Mouse (Mus musculus) kidney, postnatal 25 days (tissue): ENCODE results near the gene Pmf1.
"Not testable (repeated sequence)": the region's sequence is repeated elsewhere in the genome, so short reads cannot be mapped to it uniquely, and the experiment has no call there.

Experiments
- DNase-seq, 2 experiments: peaks; one replicate each; pipeline ENCODE4 v3.0.0; 2021; ENCODE audit warnings: mixed read lengths in 2 of 2

Gene Pmf1

DNA sequence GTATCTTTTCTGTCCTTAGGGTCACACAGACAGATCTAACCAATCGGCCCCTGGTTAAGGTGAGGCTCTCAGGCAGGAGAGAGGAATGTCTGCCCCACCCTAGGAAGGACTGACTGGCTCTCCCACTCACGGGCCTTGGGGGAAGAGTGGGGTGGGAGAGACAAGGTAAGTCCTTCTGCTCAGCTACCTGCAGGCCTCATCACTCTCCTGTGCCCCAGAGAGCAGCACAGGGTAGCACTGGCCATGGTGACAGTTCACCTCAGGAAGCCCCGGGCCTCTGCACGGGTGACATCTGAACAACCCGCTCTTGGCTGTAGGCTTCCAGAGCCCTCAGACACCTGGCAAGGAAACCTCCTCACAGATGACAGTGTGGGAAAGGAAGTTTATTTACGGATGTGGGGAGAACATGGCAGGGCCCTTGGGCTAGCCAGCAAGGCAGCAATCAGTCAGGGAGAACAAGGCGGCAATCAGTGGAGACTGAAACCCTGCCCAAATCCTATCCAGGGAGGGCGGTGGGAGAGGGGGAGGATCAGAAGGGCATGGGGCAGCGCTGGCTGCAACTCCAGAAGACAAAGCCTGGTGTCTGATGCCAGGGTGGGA lies 16.3 kb downstream of the Pmf1 start:
- no peak for DNase-seq

DNA sequence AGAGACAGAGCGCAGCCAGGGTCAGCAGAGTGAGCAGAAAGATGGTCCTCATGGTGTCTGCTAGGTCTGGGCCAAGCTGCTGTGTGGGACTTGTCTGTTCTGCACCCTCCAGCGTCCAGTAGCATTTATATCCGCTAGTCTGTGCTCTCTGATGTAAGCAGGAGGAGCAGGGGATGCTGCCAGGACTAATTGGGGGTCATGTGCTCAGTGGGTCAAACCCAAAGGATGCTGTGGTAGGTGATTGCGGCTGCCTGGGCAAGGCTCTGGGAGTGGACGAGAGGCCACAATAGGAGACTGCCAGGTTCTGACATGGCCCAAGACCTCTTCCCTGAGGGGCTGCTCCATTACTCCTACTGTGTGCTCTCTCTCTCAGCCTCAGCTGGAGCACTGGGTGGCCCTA lies 25.8 kb downstream of the Pmf1 start, which contains the start of gene Bglap:
Gene Bglap (minus strand): TSS at position 101 of the 400 bp plus-strand sequence.
- DNase-seq: no peak

DNA sequence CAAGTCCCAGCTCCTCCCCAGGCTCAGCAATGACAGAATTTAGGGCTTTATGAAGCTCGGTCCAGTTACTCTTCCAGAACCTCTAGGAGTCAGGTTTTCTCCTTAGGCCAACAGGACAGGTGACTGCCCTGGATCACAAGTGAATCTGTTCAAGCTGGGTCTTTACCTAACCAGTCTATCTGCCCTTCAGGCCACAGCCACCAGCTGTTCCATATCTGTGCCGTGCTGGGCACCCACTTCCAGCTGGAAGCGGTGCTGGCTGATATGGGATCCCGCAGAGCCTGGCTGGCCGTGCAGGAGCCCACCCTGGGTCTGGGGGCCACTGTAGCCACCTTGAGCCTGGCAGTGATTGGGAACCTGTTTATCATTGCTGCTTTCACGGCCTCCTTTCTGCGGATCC lies 27.7 kb downstream of the Pmf1 start:
- DNase-seq: not testable (repeated sequence)

DNA sequence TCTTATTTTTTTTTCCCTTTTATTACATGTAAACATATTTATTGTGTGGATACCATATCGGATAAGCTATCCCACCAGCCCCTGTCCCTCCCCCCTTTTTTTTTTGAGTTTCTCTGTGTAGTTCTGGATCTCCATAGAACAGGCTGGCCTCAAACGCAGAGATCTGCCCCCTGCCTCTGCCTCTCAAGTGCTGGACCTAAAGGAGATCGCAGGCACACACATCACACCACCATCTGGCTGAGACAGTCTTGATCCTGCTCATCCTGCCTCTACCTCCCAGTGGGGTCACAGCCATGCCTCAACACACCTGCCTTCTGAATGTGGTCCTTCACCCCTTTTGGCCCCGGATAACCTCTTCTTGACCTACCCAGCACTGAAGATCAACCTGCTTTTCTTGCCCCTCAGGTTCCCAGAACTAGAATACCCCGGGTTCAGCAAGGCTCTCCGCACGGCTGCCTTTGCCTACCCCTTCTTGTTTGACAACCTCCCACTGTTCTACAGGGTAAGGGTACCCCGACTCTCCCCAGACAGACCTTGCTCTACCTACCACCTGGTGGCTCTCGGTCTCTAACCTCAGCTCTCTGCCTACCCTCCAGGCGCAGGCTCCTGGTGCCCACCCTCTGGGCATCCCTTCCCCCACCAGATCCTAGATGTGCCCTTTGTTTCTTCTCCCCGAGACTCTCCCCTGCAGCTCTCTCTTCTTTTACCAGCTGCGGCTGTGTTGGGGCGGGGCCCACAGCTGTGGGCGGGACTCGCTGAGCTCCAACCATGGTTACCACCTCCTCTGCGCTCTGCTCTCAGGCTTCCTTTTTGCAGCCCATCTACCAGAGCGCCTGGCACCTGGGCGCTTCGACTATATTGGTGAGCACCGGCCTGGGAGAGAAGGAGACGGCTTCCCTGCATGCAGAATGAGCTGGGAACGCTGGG lies 28.5 kb downstream of the Pmf1 start:
- DNase-seq: peak; percentile 37 to 57

DNA sequence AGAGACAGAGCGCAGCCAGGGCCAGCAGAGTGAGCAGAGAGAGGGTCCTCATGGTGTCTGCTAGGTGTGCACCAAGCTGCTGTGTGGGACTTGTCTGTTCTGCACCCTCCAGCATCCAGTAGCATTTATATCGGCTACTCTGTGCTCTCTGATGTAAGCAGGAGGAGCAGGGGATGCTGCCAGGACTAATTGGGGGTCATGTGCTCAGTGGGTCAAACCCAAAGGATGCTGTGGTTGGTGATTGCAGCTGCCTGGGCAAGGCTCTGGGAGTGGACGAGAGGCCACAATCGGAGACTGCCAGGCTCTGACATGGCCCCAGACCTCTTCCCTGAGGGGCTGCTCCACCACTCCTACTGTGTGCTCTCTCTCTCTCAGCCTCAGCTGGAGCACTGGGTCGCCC lies 31.5 kb downstream of the Pmf1 start, which contains the start of gene Bglap2:
Gene Bglap2 (minus strand): TSS at position 101 of the 400 bp plus-strand sequence.
- DNase-seq: not testable (repeated sequence)

DNA sequence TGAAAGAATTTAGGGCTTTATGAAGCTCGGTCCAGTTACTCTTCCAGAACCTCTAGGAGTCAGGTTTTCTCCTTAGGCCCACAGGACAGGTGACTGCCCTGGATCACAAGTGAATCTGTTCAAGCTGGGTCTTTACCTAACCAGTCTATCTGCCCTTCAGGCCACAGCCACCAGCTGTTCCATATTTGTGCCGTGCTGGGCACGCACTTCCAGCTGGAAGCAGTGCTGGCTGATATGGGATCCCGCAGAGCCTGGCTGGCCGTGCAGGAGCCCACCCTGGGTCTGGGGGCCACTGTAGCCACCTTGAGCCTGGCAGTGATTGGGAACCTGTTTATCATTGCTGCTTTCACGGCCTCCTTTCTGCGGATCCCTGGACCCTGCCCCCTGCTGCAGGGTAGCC lies 33.5 kb downstream of the Pmf1 start:
- not testable (repeated sequence) for DNase-seq

DNA sequence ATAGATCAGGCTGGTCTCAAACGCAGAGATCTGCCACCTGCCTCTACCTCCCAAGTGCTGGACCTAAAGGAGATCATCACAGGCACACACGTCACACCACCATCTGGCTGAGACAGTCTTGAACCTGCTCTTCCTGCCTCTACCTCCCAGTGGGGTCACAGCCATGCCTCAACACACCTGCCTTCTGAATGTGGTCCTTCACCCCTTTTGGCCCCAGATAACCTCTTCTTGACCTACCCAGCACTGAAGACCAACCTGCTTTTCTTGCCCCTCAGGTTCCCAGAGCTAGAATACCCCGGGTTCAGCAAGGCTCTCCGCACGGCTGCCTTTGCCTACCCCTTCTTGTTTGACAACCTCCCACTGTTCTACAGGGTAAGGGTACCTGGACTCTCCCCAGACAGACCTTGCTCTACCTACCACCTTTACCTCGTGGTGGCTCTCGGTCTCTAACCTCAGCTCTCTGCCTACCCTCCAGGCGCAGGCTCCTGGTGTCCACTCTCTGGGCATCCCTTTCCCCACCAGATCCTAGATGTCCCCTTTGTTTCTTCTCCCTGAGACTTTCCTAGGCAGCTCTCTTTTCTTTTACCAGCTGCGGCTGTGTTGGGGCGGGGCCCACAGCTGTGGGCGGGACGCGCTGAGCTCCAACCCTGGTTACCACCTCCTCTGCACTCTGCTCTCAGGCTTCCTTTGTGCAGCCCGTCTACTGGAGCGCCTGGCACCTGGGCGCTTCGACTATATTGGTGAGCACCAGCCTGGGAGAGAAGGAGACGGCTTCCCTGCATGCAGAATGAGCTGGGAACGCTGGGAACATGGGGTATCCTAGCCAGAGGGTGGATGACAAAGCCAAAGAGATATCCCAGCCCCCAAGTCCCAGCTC lies 34.1 kb downstream of the Pmf1 start:
- peak; percentile 37 to 53 for DNase-seq

DNA sequence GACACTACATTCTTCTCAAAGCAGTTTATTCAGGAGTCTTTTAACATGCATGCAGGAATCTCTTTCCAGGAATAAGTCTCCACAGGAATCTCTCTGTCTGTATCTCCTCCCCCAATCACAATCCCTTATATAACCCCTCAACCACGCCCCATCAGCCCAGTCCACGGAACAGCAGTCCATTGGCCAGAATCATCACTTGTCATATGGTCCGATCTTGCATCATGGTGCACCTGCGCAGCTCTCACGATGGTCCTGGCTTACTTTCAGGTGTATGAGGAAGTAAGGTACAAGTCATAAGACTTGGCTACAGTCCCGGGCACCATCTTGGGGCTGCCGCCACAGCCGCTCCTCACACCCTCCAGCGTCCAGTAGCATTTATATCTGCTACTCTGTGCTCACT lies 37.5 kb downstream of the Pmf1 start, which contains the start of gene Bglap3:
Gene Bglap3 (minus strand): TSS at position 101 of the 400 bp plus-strand sequence.
- DNase-seq: not testable (repeated sequence)

DNA sequence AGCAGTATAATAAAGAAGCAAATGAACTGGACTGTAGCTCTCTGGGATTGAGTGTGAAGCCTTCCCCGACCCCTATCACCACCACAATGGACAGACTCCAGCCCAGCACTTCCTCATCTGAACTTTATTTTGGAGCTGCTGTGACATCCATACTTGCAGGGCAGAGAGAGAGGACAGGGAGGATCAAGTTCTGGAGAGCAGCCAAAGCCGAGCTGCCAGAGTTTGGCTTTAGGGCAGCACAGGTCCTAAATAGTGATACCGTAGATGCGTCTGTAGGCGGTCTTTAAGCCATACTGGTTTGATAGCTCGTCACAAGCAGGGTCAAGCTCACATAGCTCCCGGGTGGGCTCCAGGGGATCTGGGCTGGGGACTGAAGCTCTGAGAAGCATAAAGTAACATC lies 41.6 kb downstream of the Pmf1 start:
- DNase-seq: not testable (repeated sequence)

DNA sequence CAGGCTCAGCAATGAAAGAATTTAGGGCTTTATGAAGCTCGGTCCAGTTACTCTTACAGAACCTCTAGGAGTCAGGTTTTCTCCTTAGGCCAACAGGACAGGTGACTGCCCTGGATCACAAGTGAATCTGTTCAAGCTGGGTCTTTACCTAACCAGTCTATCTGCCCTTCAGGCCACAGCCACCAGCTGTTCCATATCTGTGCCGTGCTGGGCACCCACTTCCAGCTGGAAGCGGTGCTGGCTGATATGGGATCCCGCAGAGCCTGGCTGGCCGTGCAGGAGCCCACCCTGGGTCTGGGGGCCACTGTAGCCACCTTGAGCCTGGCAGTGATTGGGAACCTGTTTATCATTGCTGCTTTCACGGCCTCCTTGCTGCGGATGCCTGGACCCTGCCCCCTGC lies 42.6 kb downstream of the Pmf1 start:
- not testable (repeated sequence) for DNase-seq

DNA sequence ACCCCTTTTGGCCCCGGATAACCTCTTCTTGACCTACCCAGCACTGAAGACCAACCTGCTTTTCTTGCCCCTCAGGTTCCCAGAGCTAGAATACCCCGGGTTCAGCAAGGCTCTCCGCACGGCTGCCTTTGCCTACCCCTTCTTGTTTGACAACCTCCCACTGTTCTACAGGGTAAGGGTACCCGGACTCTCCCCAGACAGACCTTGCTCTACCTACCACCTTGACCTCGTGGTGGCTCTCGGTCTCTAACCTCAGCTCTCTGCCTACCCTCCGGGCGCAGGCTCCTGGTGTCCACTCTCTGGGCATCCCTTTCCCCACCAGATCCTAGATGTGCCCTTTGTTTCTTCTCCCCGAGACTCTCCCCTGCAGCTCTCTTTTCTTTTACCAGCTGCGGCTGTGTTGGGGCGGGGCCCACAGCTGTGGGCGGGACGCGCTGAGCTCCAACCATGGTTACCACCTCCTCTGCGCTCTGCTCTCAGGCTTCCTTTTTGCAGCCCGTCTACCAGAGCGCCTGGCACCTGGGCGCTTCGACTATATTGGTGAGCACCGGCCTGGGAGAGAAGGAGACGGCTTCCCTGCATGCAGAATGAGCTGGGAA lies 43.2 kb downstream of the Pmf1 start:
- DNase-seq: peak; percentile 37 to 64

DNA sequence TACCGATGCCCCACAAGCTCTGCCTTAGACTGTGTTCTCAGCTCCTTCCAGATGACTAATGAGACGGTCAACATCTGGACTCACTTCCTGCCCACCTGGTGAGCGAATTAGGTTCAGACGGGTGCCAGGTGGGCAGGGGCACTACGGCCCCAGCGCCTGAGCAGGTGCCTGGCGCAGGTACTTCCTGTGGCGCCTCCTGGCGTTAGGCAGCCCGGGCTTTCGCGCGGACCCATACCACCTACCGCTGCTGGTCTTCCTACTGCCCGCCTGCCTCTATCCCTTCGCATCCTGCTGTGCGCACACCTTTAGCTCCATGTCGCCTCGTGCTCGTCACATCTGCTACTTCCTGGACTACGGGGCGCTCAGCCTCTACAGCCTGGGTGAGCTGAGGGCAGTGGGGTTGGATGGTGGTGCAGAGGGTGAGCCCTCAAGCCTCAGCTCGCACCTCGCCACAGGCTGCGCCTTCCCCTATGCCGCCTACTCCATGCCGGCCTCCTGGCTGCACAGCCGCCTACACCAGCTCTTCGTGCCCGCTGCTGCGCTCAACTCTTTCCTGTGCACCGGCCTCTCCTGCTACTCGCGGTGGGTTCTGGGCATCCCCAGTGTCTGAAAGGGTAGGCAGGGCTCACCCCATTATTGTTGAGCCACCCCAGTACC lies 44.3 kb downstream of the Pmf1 start:
- DNase-seq: peak in 1 of 2 experiments; percentile 40

DNA sequence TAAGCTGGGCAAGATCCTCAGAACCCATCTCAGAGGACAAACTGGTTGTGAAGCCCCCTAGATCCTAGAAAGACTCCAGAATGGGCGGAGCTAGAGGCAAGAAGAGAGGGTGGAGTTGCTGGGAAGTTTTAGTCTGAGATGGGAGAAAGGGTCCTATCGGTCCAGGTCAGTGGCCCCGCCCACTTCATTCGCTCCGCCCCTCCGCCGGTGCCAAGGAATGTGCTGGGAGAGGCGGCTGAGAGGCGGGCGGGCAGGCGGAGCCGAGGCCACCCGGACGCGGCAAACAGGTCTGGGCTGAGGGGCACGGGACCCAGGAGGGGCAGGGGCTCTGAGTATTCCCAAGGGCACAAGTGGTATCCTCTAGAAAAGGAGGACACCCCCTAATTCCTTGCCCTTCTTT lies 45.8 kb downstream of the Pmf1 start, which contains the start of gene Paqr6:
Gene Paqr6 (plus strand): TSS at position 248 of the 400 bp plus-strand sequence.
- peak; percentile 79 to 84 for DNase-seq

DNA sequence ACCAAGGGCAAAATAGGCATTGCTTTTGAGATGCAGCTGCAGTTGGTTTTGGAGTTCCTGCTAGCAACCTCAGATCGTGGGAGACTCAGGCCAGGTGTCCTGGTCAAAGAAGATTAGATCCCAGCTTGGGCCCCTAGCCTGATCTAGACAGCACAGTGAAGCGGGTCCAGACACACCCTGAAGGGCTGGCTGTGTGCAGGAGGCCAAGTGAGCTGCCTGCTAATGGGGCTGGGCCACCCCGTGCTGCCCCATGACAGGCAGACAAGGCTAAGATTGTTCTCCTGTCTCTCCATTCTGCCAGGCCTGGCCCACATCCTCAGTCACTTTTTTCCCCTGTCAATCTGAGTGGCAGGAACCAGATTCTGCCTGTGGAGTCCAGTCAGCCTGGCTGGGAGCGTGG lies 46.4 kb downstream of the Pmf1 start:
- no peak for DNase-seq

DNA sequence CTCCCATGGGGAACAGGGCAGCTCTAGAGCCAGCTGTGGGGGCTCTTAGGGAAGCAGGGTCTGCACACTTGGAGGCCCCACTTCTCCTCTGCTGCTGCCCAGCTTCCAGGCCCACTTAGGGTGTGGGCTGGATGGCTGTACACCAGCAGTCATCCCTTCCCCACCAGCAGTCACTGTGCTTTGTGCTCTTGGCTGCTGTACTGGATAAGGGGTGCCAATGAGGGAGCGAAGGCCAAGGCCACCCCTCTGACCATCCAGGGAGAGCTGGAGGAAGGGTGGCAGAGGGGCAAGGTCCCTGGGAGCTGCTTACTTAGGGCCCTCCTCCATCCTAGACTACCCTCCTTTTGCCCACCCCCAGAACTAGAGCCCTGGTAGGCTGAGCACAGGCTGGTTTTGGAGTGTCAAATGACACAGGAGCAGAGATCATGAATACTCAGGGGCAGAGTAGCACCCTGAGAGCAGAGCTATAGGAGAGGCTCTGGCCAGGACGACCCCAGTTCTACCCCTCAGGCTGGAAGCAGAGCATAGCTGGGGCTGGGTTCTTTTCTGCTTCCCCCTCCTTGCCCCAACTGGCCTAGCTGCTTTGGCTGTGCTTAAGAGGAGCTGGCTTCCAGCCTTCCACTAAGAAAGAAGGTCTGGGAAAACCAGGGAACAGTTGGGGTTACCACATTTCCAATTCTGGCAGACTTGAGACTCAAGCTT lies 48.4 kb downstream of the Pmf1 start:
- DNase-seq: no peak

DNA sequence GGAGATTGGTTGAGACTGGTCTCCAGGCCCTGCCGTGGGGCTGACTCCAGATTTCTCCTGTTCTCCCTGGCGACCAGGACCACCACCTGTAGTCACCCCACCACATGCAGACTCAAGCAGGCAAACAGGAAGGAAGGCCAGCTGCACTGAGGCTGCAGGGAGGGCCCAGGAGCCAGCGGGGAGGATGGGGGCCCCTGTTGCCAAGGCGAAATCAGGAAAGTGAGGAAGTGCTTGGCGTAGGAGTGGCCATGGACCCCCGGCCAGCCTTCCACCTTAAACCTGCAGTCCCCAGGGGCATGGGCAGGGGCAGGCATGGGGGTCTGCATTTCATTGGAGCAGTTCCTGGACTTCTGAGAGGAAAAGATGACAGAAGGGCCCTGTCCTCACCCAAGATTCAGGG lies 49.0 kb downstream of the Pmf1 start:
- DNase-seq: no peak

DNA sequence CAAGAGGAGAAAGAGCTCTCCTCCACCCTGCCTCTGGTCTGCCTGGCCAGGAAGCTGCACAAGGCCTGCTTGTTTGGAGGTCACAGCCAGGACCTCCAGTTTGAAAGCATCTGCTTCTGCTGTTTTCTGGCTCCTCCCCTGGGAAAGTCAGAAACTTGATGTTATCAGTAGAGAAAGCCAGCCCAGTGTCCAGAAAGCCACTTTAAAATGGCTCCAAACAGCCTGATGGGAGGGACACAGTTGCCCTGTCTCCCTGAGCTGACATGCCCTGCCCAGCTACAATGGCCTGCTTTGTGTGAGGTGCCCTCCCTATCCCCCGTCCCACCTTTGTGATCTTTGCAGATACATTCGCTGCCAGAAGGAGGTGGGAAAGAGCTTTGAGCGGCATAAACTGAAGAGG lies 50.1 kb downstream of the Pmf1 start:
- no peak for DNase-seq

DNA sequence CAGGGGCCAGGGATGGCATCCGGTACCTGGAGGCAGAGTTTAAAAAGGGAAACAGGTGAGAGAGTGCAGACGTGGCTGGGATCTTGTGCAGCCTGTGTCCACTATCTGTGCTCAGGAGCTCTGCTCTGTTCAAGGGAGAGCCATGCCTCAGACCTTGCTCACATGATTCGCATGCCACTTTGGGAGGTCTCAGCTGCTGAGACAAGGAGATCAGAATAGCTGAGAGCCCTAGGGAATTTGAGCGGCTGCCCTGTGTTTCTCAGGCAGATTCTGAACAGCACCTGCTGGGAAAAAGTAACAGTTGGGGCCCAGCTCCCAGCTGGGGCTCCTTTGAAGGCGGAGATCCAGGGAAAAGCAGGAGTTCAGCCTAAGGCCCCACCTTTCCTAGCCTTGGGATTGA lies 50.5 kb downstream of the Pmf1 start:
- DNase-seq: no peak

DNA sequence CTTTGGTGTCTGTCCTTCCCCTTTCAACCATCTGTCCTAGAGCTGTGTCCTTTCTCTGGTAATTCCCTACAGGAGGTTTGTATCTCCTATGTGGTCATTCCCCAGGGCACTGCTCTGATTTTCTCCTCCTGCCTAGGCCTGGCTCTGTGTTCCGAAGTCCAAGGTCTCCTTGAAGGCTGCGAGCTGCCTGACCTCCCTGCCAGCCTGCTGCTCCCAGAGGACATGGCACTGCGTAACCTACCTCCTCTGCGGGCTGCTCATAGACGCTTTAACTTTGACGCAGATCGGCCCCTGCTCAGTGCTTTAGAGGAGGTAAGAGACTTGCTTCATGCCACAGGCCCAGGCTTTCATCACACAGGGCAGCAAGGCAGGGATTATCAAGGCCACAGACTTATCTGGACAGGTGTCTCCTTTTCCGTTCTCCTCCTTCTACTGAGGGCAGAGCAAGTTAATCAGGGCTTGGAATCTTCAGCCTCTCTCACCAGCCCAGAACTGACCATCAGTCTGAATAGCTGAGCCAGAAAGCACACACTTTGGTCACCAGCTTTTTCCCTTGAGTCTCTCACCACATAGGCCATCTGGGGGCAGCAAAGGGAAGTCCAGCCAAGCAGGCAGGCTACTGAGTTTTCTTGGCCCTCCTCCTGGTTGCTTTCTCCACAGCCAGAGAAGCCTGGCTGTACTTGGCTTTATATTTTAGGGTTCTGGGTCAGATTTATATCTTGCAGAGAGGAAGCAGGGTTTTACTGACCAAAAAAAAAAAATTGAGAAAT lies 55.5 kb downstream of the Pmf1 start:
- peak; percentile 28 to 74 for DNase-seq

DNA sequence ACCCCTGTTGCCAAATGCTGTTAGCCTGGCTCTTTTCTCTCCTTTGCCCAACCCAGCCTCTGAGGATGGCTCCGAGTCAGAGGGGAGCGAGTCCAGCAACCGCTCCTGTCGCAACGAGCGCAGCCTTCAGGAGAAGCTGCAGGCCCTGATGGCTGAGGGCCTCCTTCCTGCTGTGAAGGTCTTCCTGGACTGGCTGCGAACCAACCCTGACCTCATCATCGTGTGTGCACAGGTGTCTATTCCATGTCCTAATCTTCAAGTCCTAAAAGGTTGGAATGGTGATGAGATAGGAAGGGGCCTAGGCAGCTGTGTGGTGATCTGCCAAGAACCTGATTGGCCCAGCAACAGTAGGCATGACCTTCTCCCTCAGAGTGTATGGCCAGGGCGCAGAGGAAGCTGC lies 57.2 kb downstream of the Pmf1 start:
- peak in 1 of 2 experiments; percentile 40 for DNase-seq
